Mouse (Mus musculus): ENCODE measurements around the gene Lsm10.

DNA sequence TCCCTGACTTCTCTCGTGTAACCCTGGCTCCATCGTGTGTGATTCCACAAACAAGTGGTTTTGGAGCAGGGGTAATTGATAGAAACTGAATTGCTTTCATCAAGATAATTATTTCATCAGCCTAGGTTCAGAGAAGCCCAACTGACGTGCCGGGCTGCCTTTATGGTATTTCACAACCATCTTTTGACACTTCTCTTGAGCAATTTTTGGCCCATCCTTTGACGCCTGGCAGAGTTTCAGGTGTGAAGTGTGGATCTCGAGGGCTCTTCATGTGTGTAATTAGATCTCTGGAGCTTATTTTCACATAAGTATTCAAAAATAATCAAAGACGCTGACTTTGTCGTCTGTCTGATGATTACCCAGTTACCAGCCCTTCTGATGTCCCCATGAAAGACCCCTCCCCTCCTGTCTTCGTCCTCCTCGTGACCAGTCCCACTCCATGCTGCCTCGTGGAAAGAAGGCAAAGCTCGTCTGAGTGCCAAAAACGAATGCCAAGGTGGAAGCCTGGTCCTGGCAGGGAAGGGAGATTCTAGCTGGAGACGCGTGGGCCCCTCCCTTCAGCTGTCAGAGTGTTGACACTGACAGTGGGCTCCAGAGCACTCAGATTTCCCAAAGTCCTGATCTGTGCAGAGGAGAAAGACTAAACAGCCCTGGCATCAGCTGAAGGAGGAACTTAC, 28.9 kb upstream of the Lsm10 start:
- TF ChIP-seq CTCF (IDR thresholded peaks at IDR 0.05; ENCODE audit: control insufficient read depth, insufficient read depth, low read length) (no peak), POLR2A (IDR thresholded peaks at IDR 0.05; ENCODE audit: borderline replicate concordance, control insufficient read depth, low read depth, low read length) (no peak)

Measured in bone marrow, adult 2 months (tissue).